Mouse (Mus musculus): ENCODE results near the gene Rab40b.
"Not testable (repeated sequence)": the region's sequence is repeated elsewhere in the genome, so short reads cannot be mapped to it uniquely, and the experiment has no call there.

Gene Rab40b

GRCm38 (mm10) chr11:121368731-121369130, 19.3 kb downstream of the Rab40b start:
- CTCF ChIA-PET = no interaction called here

DNA sequence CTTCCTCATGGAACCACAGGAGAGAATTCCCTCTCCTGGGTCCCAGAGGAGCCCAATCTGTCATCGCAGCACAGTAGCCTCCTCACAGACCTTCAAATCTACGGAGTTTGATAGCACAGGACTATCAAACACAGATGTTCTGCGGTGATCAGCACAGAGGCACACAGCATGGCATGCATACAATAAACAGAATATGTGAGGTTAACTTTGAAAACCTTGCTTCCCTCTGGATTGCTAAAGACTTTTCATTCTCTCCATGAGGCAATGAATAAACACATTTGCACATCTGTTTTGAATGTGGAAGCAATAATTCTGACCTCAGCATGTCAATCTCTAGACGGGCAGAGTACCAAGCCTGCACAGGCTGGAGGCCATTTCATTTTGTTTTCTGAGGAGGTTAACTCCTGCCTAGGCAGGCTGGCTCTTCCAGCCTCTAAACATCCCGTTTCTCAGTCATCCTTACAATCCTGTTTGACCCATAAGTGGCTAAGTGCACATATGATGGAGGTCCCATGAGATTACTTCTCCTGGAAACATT, 20.8 kb downstream of the Rab40b start:
- CTCF ChIA-PET = no interaction called here

DNA sequence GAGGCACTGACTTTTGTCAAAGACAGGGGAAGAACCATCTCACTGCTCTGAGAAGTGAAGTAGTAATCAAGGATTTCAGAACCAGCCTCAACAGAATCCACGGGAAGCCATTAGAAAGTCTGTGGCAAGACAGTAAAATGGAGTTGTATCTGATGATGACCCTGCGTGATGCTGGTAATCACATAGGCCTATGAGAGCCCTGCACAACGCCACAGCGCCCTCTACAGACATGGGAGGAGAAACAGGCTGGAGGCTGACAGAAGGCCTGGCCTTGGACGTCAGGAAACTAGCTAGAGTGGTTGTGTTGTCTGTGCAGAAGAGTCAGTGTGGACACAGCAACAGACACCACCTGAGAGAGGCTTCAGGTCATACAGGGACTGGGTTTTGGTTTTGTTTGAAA, 25.8 kb downstream of the Rab40b start:
- CTCF ChIA-PET = no interaction called here

- CTCF ChIA-PET = interaction anchor here (0.7 kb wide), 2 partner anchors 119 to 1565 kb away, joined by 6 read pairs; no protein-coding TSS in a partner anchor
Measured at GRCm38 (mm10) chr11:121354091-121354707, 33.9 kb downstream of the Rab40b start, which contains the start of gene Wdr45b. Gene Wdr45b, minus strand, starts transcription at chr11:121354445.

DNA sequence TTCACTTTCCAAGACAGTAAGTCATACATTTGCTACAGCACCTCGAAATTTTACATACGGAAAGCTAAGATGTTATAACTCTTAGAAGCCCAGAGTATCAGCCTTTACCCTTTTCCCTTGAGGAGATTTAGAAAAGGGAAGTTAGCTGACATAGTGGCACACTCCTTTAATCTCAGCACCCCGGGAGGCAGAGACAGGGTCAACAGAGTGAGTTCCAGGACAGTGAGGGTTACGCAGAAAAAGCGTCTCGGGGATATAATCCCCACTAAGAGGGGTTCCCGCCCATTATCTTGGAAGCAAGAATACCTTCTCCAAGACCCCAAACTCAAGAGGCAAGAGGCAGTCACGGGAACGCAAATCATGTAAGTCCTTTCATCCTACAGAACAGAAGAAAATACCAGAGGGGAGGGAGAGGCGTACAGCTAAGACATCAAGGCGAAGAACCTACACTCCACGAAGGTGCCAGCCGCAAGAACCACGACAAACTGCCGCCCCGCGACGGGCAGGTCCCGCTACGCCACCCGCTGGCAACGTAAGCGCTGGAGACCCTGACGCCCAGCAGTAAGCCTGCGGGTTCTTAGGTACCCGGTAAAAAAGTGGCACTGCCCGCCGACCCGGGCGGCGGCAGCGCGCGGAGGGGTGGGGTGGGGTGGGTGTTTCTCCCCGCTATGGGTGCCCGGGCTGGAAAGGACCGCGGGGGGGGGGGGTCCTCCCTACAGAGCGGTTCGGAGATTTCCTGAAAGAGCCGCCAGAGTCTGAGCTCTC, 34.5 kb downstream of the Rab40b start:
- CTCF ChIA-PET = interaction anchor here (0.7 kb wide), 2 partner anchors 119 to 1564 kb away, joined by 6 read pairs; no protein-coding TSS in a partner anchor

DNA sequence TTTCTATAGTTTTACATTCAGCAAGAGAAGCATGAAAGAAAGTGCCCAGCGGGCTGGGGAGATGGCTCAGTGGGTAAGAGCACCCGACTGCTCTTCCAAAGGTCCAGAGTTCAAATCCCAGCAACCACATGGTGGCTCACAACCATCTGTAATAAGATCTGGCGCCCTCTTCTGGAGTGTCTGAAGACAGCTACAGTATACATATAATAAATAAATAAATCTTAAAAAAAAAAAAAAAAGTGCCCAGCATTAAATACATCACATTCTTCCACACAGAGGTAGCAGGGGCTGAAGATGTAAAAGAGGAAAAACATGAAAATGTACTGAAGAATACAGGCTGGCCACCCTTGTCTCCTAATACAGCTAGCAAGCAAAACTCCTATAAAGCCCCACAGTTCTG, 39.3 kb downstream of the Rab40b start:
- CTCF ChIA-PET = interaction anchor here (0.6 to 1.9 kb wide), 2 partner anchors 13 to 120 kb away, joined by 4 to 7 read pairs; no protein-coding TSS in a partner anchor

DNA sequence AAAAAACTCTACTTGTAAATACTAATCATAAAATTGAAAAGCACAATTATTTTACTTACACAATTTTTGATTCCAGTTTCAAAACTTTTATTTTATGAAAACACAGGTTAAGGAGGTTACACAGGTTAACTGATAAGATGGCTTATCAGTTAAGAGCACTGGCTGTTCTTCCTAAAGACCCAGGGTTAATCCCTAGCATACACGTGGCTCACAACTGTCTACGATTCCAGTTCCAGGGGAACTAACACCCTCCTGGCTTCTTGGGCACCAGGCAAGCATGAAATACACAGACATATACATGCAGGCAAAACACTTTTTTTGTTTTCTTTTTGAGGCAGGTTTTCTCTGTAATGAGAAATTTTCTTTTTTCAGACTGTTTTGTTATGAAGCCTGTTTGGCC, 39.9 kb downstream of the Rab40b start:
- CTCF ChIA-PET = interaction anchor here (1.9 kb wide), 1 partner anchor 12 kb away, joined by 4 read pairs; no protein-coding TSS in a partner anchor

DNA sequence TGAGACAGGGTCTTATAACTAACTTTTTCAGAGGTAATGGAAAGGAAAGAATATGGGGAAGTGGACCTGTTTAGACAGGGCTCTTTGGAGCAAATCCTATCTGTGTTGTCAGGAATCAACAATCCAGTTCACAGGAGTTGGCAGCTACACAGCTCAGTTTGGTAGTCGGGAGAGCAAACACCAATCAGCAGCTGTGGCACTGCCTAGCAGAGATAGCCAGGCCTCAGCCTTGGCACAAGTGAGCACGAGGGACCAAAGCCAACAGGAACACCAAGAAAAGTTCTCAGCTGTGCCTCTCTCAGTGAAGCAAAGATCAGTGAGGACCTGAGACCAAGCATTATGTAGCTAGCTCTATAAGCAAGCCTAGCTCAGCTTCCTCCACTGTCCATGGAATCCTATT, 41.0 kb downstream of the Rab40b start:
- CTCF ChIA-PET = no interaction called here

GRCm38 (mm10) chr11:121342423-121342822, 45.6 kb downstream of the Rab40b start:
- CTCF ChIA-PET = not testable (repeated sequence)

DNA sequence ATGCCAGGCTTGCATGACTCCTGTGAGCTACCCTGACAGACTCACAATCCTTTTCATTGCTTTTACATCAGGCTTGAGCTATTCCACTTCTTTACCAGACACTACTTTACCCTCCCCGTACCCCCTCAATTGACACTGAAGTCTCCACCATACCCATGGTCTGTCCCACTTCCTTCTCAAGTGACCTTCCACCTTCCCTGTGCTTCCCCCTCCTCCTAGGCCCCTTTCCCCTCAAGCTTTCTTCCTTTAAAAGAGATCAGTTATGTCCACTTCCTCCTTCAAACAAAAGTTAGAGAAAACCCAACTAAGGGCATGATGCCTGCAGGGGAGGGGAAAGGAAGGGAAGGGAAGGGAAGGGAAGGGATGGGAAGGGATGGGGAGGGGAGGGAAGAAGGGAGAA, 47.8 kb downstream of the Rab40b start:
- CTCF ChIA-PET = interaction anchor here (0.6 to 0.7 kb wide), 2 partner anchors 10 to 421 kb away, joined by 9 to 29 read pairs; no protein-coding TSS in a partner anchor

DNA sequence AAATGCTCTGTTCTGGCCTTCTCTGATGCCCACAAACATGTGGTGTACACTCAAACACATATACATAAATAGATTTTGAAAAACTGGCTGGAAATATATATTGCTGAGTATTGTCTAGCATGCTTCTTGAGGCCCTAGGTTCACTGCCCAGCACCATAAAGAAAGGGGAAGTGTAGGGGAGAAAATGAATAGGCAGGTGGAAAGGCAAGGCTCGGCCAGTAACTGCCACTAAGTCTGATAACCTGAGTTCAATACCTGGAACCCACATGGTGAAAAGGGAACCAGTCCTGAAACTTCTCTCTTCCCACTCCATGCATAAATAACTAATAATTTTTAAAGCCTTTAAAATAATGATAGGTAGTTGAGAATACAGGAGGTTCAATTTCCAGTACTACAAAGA, 48.4 kb downstream of the Rab40b start:
- CTCF ChIA-PET = interaction anchor here (0.7 kb wide), 1 partner anchor 420 kb away, joined by 29 read pairs; no protein-coding TSS in a partner anchor

GRCm38 (mm10) chr11:121331641-121332040, 56.4 kb downstream of the Rab40b start:
- CTCF ChIA-PET = no interaction called here

- CTCF ChIA-PET = no interaction called here
Measured at GRCm38 (mm10) chr11:121328619-121329018, 59.4 kb downstream of the Rab40b start.

DNA sequence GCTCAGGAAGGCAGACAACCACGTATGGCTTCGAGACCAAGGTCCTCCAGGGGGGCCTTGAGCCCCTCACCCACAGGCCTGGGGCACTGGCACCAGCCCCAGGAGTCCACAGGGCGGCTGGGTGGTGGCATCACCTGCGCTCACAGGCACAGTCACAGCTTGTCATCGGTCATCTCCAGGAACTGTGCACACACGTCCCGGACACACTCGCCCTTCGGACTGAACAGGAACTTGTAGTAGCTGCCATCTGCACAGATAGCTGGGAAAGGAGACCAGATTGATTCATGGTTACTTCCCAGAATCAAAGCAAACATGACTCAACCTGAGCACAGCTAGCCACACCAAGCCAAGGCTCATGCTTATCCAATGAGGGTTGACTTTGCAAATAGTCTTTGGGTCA, 59.8 kb downstream of the Rab40b start:
- CTCF ChIA-PET = no interaction called here

- CTCF ChIA-PET = no interaction called here
Measured at GRCm38 (mm10) chr11:121326681-121327080, 61.4 kb downstream of the Rab40b start.

DNA sequence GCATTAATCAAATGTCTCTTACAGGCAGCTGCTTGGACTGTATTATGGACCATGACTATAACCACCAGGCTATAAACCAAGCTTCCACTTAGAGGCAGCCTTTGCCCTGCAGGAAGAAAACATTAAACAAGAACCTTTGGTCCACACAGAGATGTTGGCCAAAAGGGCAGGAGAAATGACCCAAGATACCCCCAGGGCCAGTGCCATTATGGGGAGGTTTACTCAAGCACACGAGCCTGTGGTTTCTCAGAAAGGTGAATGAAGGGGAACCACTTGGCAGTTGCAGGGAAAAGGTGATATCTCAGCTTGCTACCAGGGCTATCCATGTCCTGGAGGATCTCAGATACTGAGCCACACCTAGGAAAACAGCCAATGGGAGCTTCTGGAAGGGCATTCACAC, 62.0 kb downstream of the Rab40b start:
- CTCF ChIA-PET = no interaction called here

DNA sequence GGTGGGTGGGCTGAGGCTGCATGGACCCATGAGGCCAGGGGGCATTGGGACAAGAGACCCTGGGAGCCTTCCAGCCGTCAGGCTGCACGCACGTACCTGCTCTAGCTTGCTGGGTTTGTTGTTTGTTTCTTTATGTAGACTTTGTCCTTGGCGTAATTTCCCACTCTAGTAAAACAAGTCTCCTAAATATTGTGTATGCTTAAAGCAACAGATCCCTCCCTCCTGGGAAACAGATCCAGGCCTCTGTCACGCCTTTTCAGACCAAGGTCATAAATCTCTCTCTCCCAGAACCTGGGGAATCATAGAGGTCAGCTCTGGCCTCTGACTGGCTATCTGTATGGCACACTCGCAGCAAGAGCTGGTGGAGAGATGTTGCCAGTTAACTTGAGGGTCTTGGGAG, 80.3 kb downstream of the Rab40b start:
- CTCF ChIA-PET = not testable (repeated sequence)

GRCm38 (mm10) chr11:121306608-121307007, 81.4 kb downstream of the Rab40b start:
- CTCF ChIA-PET = no interaction called here

Measured in spleen, embryonic (tissue).